Mouse (Mus musculus): ENCODE data around the gene Vmn2r20. TPM values are rescaled to one million over a fixed set of nuclear protein-coding genes. Genes with fewer than 3 reads are reported as not detected.
"Not testable (repeated sequence)": the region's sequence is repeated elsewhere in the genome, so short reads cannot be mapped to it uniquely, and the experiment has no call there.

The Vmn2r20 gene
- not detected in 2 replicates for polyA plus RNA-seq (2015; fragmentation: Nextera tagmentation; extraction: Ambion mirVana)

DNA sequence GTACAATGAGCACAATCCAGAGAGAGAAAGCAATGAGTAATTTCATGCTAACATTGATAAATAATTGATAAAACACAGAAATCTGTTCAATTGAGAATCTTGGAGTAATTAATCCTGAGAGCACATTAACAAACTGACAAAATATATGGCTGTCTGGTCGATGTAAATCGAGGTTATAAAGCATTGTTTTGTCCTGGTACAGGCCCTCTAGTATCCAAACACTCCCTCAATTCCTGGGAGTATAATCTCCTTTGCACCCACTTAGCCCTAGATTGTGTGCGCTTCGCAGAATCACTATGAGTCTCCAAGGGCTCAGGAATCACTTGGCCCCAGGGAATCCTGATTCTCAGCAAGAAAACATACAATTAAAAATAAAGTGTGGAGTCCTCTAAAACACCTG is at the start of gene Vmn2r20:
Vmn2r20 (minus strand) TSS at position 101 of the 400 bp plus-strand sequence.
- H3K9ac ChIP-seq (replicated peaks); H3K27me3 ChIP-seq; H3K27ac ChIP-seq (replicated peaks); H3K9me3 ChIP-seq; H3K4me1 ChIP-seq; H3K4me3 ChIP-seq; H3K36me3 ChIP-seq; ATAC-seq (replicated peaks); H3K4me2 ChIP-seq (replicated peaks): not testable (repeated sequence)
- WGBS = no CpG with 5 or more reads among the region's 4 CpGs

DNA sequence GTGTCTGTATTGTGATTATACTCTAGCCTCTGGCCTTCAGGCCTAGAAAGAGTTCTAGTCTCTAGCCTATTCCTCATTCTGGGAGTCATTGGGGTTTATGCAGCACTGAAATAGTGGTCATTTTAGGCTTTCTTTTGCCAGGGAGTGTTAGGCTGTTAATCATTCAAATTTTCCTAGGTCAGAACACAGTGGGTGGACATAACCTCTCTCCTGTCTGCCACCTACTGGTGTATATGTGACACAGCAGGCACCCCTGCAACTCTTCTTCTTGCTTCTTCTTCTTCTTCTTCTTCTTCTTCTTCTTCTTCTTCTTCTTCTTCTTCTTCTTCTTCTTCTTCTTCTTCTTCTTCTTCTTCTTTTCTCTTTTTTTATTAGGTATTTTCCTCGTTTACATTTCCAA is 6.5 kb upstream of the Vmn2r20 start:
- not testable (repeated sequence) for ATAC-seq (replicated peaks); H3K27me3 ChIP-seq; H3K36me3 ChIP-seq; H3K9me3 ChIP-seq; H3K4me1 ChIP-seq; H3K4me3 ChIP-seq; H3K4me2 ChIP-seq (replicated peaks); H3K9ac ChIP-seq (replicated peaks); H3K27ac ChIP-seq (replicated peaks)
- WGBS = no CpG with 5 or more reads among the region's 1 CpGs

DNA sequence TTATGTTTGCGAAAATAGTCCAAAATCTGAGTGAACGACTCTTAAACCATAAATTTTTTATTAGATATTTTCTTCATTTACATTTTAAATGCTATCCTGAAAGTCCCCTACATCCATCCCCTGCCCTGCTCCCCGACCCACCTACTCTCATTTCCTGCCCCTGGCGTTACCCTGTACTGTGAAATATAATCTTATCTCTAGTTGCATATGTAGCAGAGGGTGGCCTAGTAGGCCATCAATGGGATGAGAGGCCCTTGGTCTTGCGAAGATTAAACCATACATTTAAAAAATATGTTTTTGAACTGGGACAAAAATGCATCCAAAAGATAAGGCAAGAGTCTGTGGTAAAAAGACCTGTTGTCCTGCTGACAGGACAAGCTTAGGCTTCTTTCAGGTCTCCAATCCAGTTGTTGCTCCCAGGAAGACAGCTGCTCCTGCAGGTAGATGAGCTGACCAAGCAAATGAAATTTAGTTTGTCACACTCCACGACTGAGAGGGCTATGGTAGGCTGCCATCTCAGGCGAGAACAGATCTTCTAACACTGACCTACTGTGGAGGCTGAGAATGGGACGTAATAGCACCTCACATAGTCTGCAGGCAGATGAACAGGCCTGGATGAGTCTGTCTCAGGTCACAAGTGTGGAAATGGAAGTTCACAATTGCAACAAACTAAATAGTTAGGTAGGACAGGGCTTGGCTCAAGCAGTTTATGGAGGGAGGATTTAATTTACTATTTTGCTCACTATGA is 10.8 kb downstream of the Vmn2r20 start:
- not testable (repeated sequence) for ATAC-seq (replicated peaks); H3K4me3 ChIP-seq; H3K4me2 ChIP-seq (replicated peaks); H3K9ac ChIP-seq (replicated peaks); H3K27ac ChIP-seq (replicated peaks); H3K36me3 ChIP-seq; H3K9me3 ChIP-seq; H3K4me1 ChIP-seq; H3K27me3 ChIP-seq
- no CpG with 5 or more reads among the region's 8 CpGs for WGBS

DNA sequence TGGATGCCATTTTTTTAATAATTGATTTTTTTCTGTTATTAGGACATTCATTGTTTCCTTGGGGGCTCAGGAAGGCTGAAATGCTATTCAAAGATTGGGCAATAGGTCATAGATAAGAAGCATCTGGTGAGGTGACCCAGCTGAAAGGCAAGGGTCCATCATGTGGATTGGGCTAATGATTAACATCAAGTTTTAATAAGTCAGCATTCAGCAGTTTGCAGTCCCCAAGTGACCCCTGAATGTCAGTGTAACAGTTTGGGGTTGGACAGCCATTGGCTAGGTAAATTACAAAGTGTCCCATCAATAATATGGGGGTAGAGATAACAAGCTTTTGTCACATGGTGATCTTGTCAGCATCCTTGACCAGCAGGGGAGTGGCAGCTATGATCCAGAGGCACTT is 29.1 kb downstream of the Vmn2r20 start:
- not testable (repeated sequence) for H3K4me2 ChIP-seq (replicated peaks); H3K9me3 ChIP-seq; H3K27me3 ChIP-seq; H3K36me3 ChIP-seq; H3K4me3 ChIP-seq; H3K9ac ChIP-seq (replicated peaks); H3K4me1 ChIP-seq; H3K27ac ChIP-seq (replicated peaks); ATAC-seq (replicated peaks)

DNA sequence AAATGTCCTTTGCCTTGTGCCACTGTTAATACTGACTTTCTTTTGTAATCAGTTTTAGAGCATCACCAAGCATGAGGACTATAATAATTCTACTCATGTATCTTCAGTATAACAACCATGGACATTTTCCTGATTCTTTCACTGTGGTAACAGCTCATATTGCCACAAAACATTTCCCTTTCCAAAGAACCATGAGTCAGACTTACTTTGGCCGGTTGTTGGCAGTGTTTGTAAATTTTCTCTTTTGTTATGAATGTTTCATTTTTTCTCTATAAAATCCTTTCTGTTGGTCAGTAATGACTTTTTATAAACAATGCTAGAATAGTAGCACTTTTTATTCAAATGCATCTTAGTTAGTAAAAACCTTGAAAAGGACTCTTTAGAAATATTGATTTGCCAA is 71.8 kb downstream of the Vmn2r20 start:
- H3K27me3 ChIP-seq = no peaks in the 10 kb centered on the region
- H3K27ac ChIP-seq (replicated peaks) = no peak overlapping the region
- H3K36me3 ChIP-seq = no peaks in the 10 kb centered on the region
- H3K4me1 ChIP-seq = no peaks in the 10 kb centered on the region
- no peak for ATAC-seq (replicated peaks)
- H3K4me2 ChIP-seq (replicated peaks) = no peak overlapping the region
- no peaks in the 10 kb centered on the region for H3K9me3 ChIP-seq
- H3K9ac ChIP-seq (replicated peaks) = no peak overlapping the region
- no peak overlapping the region for H3K4me3 ChIP-seq
- WGBS = 89% methylated on average over 1 of the region's 1 CpGs

DNA sequence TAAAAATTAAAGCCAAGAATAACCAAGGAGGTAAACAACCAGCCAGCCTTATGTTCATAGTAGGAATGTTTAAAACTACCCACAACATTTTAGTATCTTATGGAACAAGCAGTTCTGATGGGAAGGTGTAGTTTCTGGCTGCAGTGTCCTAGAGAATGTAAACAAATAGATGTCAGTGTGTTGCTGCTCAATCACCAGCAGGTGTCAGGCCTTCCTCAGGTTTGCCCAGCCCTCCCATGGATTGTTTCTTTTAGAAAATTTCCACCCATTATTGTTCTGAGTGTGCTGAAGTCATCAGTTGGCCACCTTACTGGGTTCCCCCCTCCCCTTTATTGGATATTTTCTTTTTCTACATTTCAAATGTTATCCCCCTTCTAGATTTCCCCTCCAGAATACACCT is 77.8 kb downstream of the Vmn2r20 start:
- H3K9me3 ChIP-seq = no peaks in the 10 kb centered on the region
- no peak overlapping the region for H3K4me3 ChIP-seq
- no peaks in the 10 kb centered on the region for H3K36me3 ChIP-seq
- no peaks in the 10 kb centered on the region for H3K27me3 ChIP-seq
- no peak overlapping the region for H3K4me2 ChIP-seq (replicated peaks)
- H3K9ac ChIP-seq (replicated peaks) = no peak overlapping the region
- H3K4me1 ChIP-seq = no peaks in the 10 kb centered on the region
- no peak for ATAC-seq (replicated peaks)
- H3K27ac ChIP-seq (replicated peaks) = no peak overlapping the region

DNA sequence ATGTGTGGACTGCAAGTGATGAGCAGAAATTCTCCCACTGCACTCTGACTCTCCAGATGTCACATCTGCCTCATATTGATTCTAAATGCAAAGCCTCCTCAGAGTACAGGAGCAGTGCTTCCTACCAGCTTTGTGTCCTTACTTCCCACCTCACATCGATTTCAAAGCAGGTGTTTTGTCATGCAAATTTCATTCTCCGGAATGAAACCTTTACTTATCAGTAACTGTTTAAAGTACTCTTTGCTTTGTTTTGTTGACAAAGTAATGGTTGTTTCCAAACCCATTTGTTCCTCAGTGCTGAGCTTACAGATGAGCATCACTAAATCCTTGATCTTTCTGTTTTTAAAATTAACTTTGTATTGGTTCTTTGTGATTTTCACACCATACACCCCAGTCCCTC is 85.4 kb downstream of the Vmn2r20 start:
- H3K27me3 ChIP-seq = no peaks in the 10 kb centered on the region
- WGBS = 23% methylated on average over 2 of the region's 2 CpGs
- H3K27ac ChIP-seq (replicated peaks) = no peak overlapping the region
- ATAC-seq (replicated peaks) = no peak
- H3K4me1 ChIP-seq = no peaks in the 10 kb centered on the region
- H3K9me3 ChIP-seq = no peaks in the 10 kb centered on the region
- H3K4me3 ChIP-seq = no peak overlapping the region
- H3K4me2 ChIP-seq (replicated peaks) = no peak overlapping the region
- no peak overlapping the region for H3K9ac ChIP-seq (replicated peaks)
- H3K36me3 ChIP-seq = no peaks in the 10 kb centered on the region

Other genes with a start within 250 kb of the Vmn2r20 start
- not detected in 2 replicates for gene Clec4b2, start 245.2 kb downstream of the Vmn2r20 start, polyA plus RNA-seq (2015; fragmentation: Nextera tagmentation; extraction: Ambion mirVana)
- 0.70 and 0.72 TPM in 2 replicates for gene Clec4n, start 188.3 kb downstream of the Vmn2r20 start, polyA plus RNA-seq (2015; fragmentation: Nextera tagmentation; extraction: Ambion mirVana)
- not detected in 2 replicates for gene Clec4d, start 156.0 kb downstream of the Vmn2r20 start, polyA plus RNA-seq (2015; fragmentation: Nextera tagmentation; extraction: Ambion mirVana)
- gene Clec4e, start 128.2 kb downstream of the Vmn2r20 start, polyA plus RNA-seq (2015; fragmentation: Nextera tagmentation; extraction: Ambion mirVana) = not detected in 2 replicates
- gene Vmn2r19, start 109.8 kb downstream of the Vmn2r20 start, polyA plus RNA-seq (2015; fragmentation: Nextera tagmentation; extraction: Ambion mirVana) = not detected in 2 replicates
- not detected in 2 replicates for gene Vmn2r21, start 115.3 kb upstream of the Vmn2r20 start, polyA plus RNA-seq (2015; fragmentation: Nextera tagmentation; extraction: Ambion mirVana)
- gene Vmn2r22, start 232.6 kb upstream of the Vmn2r20 start, polyA plus RNA-seq (2015; fragmentation: Nextera tagmentation; extraction: Ambion mirVana) = not detected in 2 replicates

Data from forebrain, embryonic 15.5 days (tissue).